Mouse (Mus musculus) liver, embryonic 18 days (tissue): ENCODE results near the gene Rpl10a. TPM values are rescaled to one million over a fixed set of nuclear protein-coding genes. Genes with fewer than 3 reads are reported as not detected.

Experiments used
- polyA plus RNA-seq: library from polyadenylated mRNA; depleted of rRNA; stranded (reverse); fragments of >200 nt; gene quantifications from 2 replicates; pipeline ENCODE4 v1.2.3, GENCODE M21; 2012; rRNA removed

Gene Rpl10a
- 1,580 and 2,072 TPM in 2 replicates for polyA plus RNA-seq

DNA sequence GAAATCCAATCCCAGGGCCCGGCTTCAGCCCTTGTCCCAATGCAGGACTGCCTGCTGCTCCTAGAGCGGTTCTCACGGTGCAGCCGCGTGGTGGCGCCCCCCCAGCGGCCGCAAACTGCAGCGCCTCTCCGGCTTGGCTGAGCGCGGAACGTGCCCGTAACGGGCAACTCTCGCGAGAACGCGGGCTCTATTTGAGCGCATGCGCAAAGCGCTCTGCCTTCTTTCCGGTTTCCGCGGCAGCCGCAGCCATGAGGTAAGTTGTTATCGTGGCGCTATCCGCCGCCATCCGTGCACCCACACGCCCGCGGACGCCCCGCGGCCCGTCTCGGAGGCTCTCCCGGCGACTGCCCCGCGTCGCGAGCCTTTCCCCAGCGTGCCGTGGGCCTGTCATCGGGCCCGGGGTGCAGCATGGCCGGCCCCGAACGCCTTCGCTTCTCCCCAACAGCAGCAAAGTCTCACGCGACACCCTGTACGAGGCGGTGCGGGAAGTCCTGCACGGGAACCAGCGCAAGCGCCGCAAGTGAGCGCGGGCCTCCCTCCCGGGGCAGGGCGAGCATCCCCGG lies at the start of gene Rpl10a:
Gene Rpl10a, plus strand, starts transcription at position 106 of the 563 bp plus-strand sequence.

GRCm38 (mm10) chr17:28313212-28313879 lies 14.9 kb upstream of the Rpl10a start, which contains the start of gene Fance:
Gene Fance, plus strand, starts transcription at chr17:28313519.

DNA sequence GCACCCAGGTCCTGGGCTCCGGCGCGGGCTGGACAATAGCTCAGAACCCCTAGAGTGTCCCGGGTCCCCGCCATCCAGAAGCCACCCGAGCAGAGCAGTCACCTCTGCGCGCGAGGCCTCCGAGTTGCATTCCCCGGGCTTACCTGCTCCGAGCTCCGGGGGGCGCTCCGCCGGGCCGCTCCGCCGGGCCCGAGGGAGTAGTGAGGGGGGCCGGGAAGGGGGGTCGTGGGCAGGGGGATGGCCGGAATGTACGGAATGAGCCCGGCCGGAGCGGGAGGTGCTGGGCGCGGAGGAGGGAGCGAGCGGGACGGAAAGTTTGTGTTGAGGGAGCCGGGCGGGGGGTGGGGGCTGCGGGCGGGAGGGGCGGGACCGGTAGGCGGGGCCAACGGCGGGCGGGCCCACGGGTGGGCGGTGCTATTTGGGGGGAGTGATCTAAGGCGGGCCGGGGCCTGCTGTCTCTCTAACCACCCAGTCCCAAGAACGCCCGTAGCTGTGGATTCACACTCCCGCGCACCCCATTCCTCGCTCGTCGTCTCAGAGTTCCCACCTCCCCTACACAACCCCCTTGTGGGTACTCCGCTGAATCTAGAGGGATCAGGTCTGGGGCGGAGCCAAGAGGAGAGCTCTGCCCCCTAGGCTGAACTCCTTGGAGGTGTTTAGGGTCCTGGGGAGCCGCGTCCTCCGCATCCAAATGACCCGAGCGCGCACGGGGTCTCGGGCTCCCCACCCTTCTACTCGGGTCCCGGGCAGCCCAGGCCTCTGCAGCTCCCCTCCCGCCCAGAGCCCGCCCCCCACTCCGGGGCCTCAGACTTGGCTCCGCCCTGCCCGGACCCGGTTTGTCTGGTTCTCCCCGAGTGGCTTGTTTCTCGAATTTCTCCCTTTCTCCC lies 22.4 kb downstream of the Rpl10a start, which contains the start of gene Tead3:
Gene Tead3, minus strand, starts transcription at position 352 of the 887 bp plus-strand sequence.

DNA sequence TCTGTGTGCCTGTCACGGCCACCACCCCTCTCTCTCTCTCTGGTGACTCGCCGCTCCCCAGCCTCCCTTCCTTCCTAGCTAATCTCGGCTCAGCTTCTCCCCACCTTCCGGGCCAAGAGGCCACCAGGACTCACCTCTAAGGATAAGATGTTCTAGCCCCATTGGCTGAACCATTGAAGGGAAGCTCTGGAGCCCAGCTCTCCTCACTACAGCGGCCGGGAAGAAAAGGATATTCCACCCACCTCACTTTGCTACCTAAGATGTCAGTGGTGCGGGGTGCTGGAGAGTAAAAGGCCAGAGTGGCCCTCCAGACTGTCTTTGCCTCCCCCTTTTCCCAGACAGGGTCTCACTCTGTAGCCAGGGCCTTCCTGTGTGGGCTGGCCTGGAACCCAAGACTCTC lies 36.9 kb downstream of the Rpl10a start, which contains the start of gene Tulp1:
Gene Tulp1, minus strand, starts transcription at position 101 of the 400 bp plus-strand sequence.

Other genes with a start within 250 kb of the Rpl10a start
- 0.07 and 0.09 TPM in 2 replicates for gene Tcp11, start 247.8 kb upstream of the Rpl10a start, polyA plus RNA-seq
- 0.22 and 0.28 TPM in 2 replicates for gene Scube3, start 186.3 kb upstream of the Rpl10a start, polyA plus RNA-seq
- gene Zfp523, start 151.3 kb upstream of the Rpl10a start, polyA plus RNA-seq: 10.2 and 10.5 TPM in 2 replicates
- gene Def6, start 120.7 kb upstream of the Rpl10a start, polyA plus RNA-seq: 7.8 and 11.5 TPM in 2 replicates
- 4.7 and 5.0 TPM in 2 replicates for gene Ppard, start 95.8 kb upstream of the Rpl10a start, polyA plus RNA-seq
- 3.1 and 3.8 TPM in 2 replicates for gene Fance, start 15.0 kb upstream of the Rpl10a start, polyA plus RNA-seq
- gene Tead3, start 22.3 kb downstream of the Rpl10a start, polyA plus RNA-seq: 2.5 and 2.8 TPM in 2 replicates
- 0.06 and 0.18 TPM in 2 replicates for gene Tulp1, start 36.8 kb downstream of the Rpl10a start, polyA plus RNA-seq
- gene Fkbp5, start 189.1 kb downstream of the Rpl10a start, polyA plus RNA-seq: 47.2 and 52.1 TPM in 2 replicates
- gene Armc12, start 202.3 kb downstream of the Rpl10a start, polyA plus RNA-seq: 0.08 and 0.12 TPM in 2 replicates
- not detected in 2 replicates for gene Clpsl2, start 220.9 kb downstream of the Rpl10a start, polyA plus RNA-seq
- gene Clps, start 232.3 kb downstream of the Rpl10a start, polyA plus RNA-seq: 0.42 and 11.9 TPM in 2 replicates
- not detected in 2 replicates for gene Lhfpl5, start 247.2 kb downstream of the Rpl10a start, polyA plus RNA-seq